Mouse (Mus musculus): ENCODE measurements at regions not wholly inside any gene's neighbourhood (a gene's known extent, or its start where the extent isn't known, plus 50 kb on each side); places are given as distances from the start of the nearest gene placed in this dataset.

GRCm38 (mm10) chr9:67630173-67630572, 70.7 kb upstream of the Tln2 start:
- Histone ChIP-seq H3K36me3 (ENCODE audit: control insufficient read depth, insufficient read depth, low read length) (no peaks in the 10 kb centered on the region), H3K4me2 (ENCODE audit: low read depth, low read length) (no peak overlapping the region), H3K4me1 (ENCODE audit: control insufficient read depth, insufficient read depth, low read length) (peaks cover 13% of the 10 kb centered on the region), H3K9ac (ENCODE audit: low read depth, low read length) (no peak overlapping the region), H3K4me3 (ENCODE audit: low read length) (no peak overlapping the region), H3K27me3 (replicated peaks; ENCODE audit: control insufficient read depth, insufficient read depth, low read length) (no peaks in the 10 kb centered on the region), H3K27ac (ENCODE audit: low read length) (no peak overlapping the region), H3K9me3 (ENCODE audit: control insufficient read depth, low read length) (no peaks in the 10 kb centered on the region)
- 66% methylated on average over 3 of the region's 3 CpGs for WGBS
- ATAC-seq, result no peak

GRCm38 (mm10) chr9:67631741-67632243, 72.3 kb upstream of the Tln2 start:
- H3K27ac ChIP-seq (ENCODE audit: low read length), result no peak overlapping the region
- H3K4me2 ChIP-seq (ENCODE audit: low read depth, low read length), result peak overlapping the region; percentile 98
- peaks cover 13% of the 10 kb centered on the region for H3K4me1 ChIP-seq (ENCODE audit: control insufficient read depth, insufficient read depth, low read length)
- H3K9ac ChIP-seq (ENCODE audit: low read depth, low read length), result no peak overlapping the region; the same call in 1 of the 2 replicates
- H3K27me3 ChIP-seq (replicated peaks; ENCODE audit: control insufficient read depth, insufficient read depth, low read length), result no peaks in the 10 kb centered on the region
- no peaks in the 10 kb centered on the region for H3K36me3 ChIP-seq (ENCODE audit: control insufficient read depth, insufficient read depth, low read length)
- H3K9me3 ChIP-seq (ENCODE audit: control insufficient read depth, low read length), result no peaks in the 10 kb centered on the region
- WGBS, result 14% methylated on average over 6 of the region's 6 CpGs
- peak overlapping the region; percentile 64 for H3K4me3 ChIP-seq (ENCODE audit: low read length)
- ATAC-seq, result no peak

GRCm38 (mm10) chr9:67632521-67633025, 73.1 kb upstream of the Tln2 start:
- Histone ChIP-seq H3K27ac (ENCODE audit: low read length) (peak overlapping the region; percentile 48; the same call in 1 of the 2 replicates), H3K9ac (ENCODE audit: low read depth, low read length) (peak overlapping the region; percentile 84), H3K27me3 (replicated peaks; ENCODE audit: control insufficient read depth, insufficient read depth, low read length) (no peaks in the 10 kb centered on the region), H3K4me3 (ENCODE audit: low read length) (peak overlapping the region; percentile 64), H3K4me1 (ENCODE audit: control insufficient read depth, insufficient read depth, low read length) (peaks cover 13% of the 10 kb centered on the region), H3K9me3 (ENCODE audit: control insufficient read depth, low read length) (no peaks in the 10 kb centered on the region), H3K4me2 (ENCODE audit: low read depth, low read length) (peak overlapping the region; percentile 98), H3K36me3 (ENCODE audit: control insufficient read depth, insufficient read depth, low read length) (no peaks in the 10 kb centered on the region)
- under 1% methylated on average over 39 of the region's 40 CpGs for WGBS
- peak; percentile 59 for ATAC-seq

GRCm38 (mm10) chr9:67633026-67633741, 73.7 kb upstream of the Tln2 start:
- WGBS, result under 1% methylated on average over 50 of the region's 50 CpGs
- H3K27ac ChIP-seq (ENCODE audit: low read length), result peak overlapping the region; percentile 49

GRCm38 (mm10) chr9:67633761-67634441, 74.4 kb upstream of the Tln2 start:
- H3K4me2 ChIP-seq (ENCODE audit: low read depth, low read length), result peak overlapping the region; percentile 98
- no peaks in the 10 kb centered on the region for H3K9me3 ChIP-seq (ENCODE audit: control insufficient read depth, low read length)
- ATAC-seq, result peak; percentile 82
- peak overlapping the region; percentile 64 for H3K4me3 ChIP-seq (ENCODE audit: low read length)
- no peaks in the 10 kb centered on the region for H3K36me3 ChIP-seq (ENCODE audit: control insufficient read depth, insufficient read depth, low read length)
- under 1% methylated on average over 61 of the region's 61 CpGs for WGBS
- peak overlapping the region; percentile 84 for H3K9ac ChIP-seq (ENCODE audit: low read depth, low read length)
- peak overlapping the region; percentile 52; the same call in 1 of the 2 replicates for H3K27ac ChIP-seq (ENCODE audit: low read length)
- H3K27me3 ChIP-seq (replicated peaks; ENCODE audit: control insufficient read depth, insufficient read depth, low read length), result no peaks in the 10 kb centered on the region
- H3K4me1 ChIP-seq (ENCODE audit: control insufficient read depth, insufficient read depth, low read length), result peaks cover 13% of the 10 kb centered on the region

More at GRCm38 (mm10) chr9:67633026-67633741, 73.7 kb upstream of the Tln2 start:
- H3K4me2 ChIP-seq (ENCODE audit: low read depth, low read length), result peak overlapping the region; percentile 98
- H3K9ac ChIP-seq (ENCODE audit: low read depth, low read length), result peak overlapping the region; percentile 84
- H3K9me3 ChIP-seq (ENCODE audit: control insufficient read depth, low read length), result no peaks in the 10 kb centered on the region
- H3K4me1 ChIP-seq (ENCODE audit: control insufficient read depth, insufficient read depth, low read length), result peaks cover 13% of the 10 kb centered on the region
- H3K27me3 ChIP-seq (replicated peaks; ENCODE audit: control insufficient read depth, insufficient read depth, low read length), result no peaks in the 10 kb centered on the region
- peak overlapping the region; percentile 64 for H3K4me3 ChIP-seq (ENCODE audit: low read length)
- no peaks in the 10 kb centered on the region for H3K36me3 ChIP-seq (ENCODE audit: control insufficient read depth, insufficient read depth, low read length)
- peak; percentile 49 for ATAC-seq

GRCm38 (mm10) chr9:67646820-67647219, 87.3 kb upstream of the Tln2 start:
- Histone ChIP-seq H3K4me2 (ENCODE audit: low read depth, low read length) (no peak overlapping the region), H3K27ac (ENCODE audit: low read length) (no peak overlapping the region), H3K4me3 (ENCODE audit: low read length) (no peak overlapping the region), H3K9ac (ENCODE audit: low read depth, low read length) (no peak overlapping the region), H3K27me3 (replicated peaks; ENCODE audit: control insufficient read depth, insufficient read depth, low read length) (no peaks in the 10 kb centered on the region), H3K4me1 (ENCODE audit: control insufficient read depth, insufficient read depth, low read length) (no peaks in the 10 kb centered on the region), H3K36me3 (ENCODE audit: control insufficient read depth, insufficient read depth, low read length) (no peaks in the 10 kb centered on the region), H3K9me3 (ENCODE audit: control insufficient read depth, low read length) (no peaks in the 10 kb centered on the region)
- ATAC-seq, result no peak
- WGBS, result 100% methylated on average over 2 of the region's 2 CpGs

- H3K4me1 ChIP-seq (ENCODE audit: control insufficient read depth, insufficient read depth, low read length), result no peaks in the 10 kb centered on the region
- no peak for ATAC-seq
- no peak overlapping the region for H3K9ac ChIP-seq (ENCODE audit: low read depth, low read length)
- no peak overlapping the region for H3K4me2 ChIP-seq (ENCODE audit: low read depth, low read length)
- H3K27ac ChIP-seq (ENCODE audit: low read length), result no peak overlapping the region
- H3K9me3 ChIP-seq (ENCODE audit: control insufficient read depth, low read length), result no peaks in the 10 kb centered on the region
- H3K36me3 ChIP-seq (ENCODE audit: control insufficient read depth, insufficient read depth, low read length), result no peaks in the 10 kb centered on the region
- no peak overlapping the region for H3K4me3 ChIP-seq (ENCODE audit: low read length)
- no peaks in the 10 kb centered on the region for H3K27me3 ChIP-seq (replicated peaks; ENCODE audit: control insufficient read depth, insufficient read depth, low read length)
Observed at GRCm38 (mm10) chr9:67664773-67665172, 94.5 kb upstream of the C2cd4b start.

- no peaks in the 10 kb centered on the region for H3K27me3 ChIP-seq (replicated peaks; ENCODE audit: control insufficient read depth, insufficient read depth, low read length)
- no peak overlapping the region for H3K4me2 ChIP-seq (ENCODE audit: low read depth, low read length)
- no peak overlapping the region for H3K4me3 ChIP-seq (ENCODE audit: low read length)
- H3K36me3 ChIP-seq (ENCODE audit: control insufficient read depth, insufficient read depth, low read length), result no peaks in the 10 kb centered on the region
- ATAC-seq, result no peak
- WGBS, result 73% methylated on average over 12 of the region's 12 CpGs
- H3K27ac ChIP-seq (ENCODE audit: low read length), result no peak overlapping the region
- H3K9me3 ChIP-seq (ENCODE audit: control insufficient read depth, low read length), result no peaks in the 10 kb centered on the region
- H3K9ac ChIP-seq (ENCODE audit: low read depth, low read length), result no peak overlapping the region
- H3K4me1 ChIP-seq (ENCODE audit: control insufficient read depth, insufficient read depth, low read length), result no peaks in the 10 kb centered on the region
Observed at GRCm38 (mm10) chr9:67670261-67671020, 88.8 kb upstream of the C2cd4b start.

- Histone ChIP-seq H3K4me2 (ENCODE audit: low read depth, low read length) (no peak overlapping the region), H3K27ac (ENCODE audit: low read length) (no peak overlapping the region), H3K27me3 (replicated peaks; ENCODE audit: control insufficient read depth, insufficient read depth, low read length) (no peaks in the 10 kb centered on the region), H3K9ac (ENCODE audit: low read depth, low read length) (no peak overlapping the region), H3K36me3 (ENCODE audit: control insufficient read depth, insufficient read depth, low read length) (no peaks in the 10 kb centered on the region), H3K9me3 (ENCODE audit: control insufficient read depth, low read length) (no peaks in the 10 kb centered on the region), H3K4me1 (ENCODE audit: control insufficient read depth, insufficient read depth, low read length) (no peaks in the 10 kb centered on the region), H3K4me3 (ENCODE audit: low read length) (no peak overlapping the region)
- ATAC-seq, result no peak
- WGBS, result 32% methylated on average over 1 of the region's 1 CpGs
Observed at GRCm38 (mm10) chr9:67676906-67677305, 82.3 kb upstream of the C2cd4b start.

All from intestine, embryonic 16.5 days (tissue).